Comparison of ENCODE assay signal across 13 mouse cellular contexts in genomic region chr7:119800488-119800887, GRCm38 (mm10). TPM values are rescaled to one million over a fixed set of nuclear protein-coding genes. Genes with fewer than 3 reads are reported as not detected.
DNase-seq lines count a peak whose midpoint lies in the region; ATAC-seq and TF ChIP-seq lines count a peak whose summit lies in the region.
"Had no signal": no experiment of that assay in that cellular context is flagged by ENCODE, and none has a peak within 500 bp of the region (broad histone marks: within the 10 kb centered on the region; RNA-seq: fewer than 3 reads in every experiment).

No protein-coding gene starts in this region.

- no peaks in the 10 kb centered on the region for H3K4me1 ChIP-seq in kidney, embryonic 14.5 days (ENCODE audit: control insufficient read depth, insufficient read depth, low read length)
- no peaks in the 10 kb centered on the region for H3K4me1 ChIP-seq in stomach, postnatal 0 days (replicated peaks; ENCODE audit: control insufficient read depth, insufficient read depth)
- H3K4me1 ChIP-seq: heart, embryonic 15.5 days; hindbrain, embryonic 13.5 days; liver, embryonic 13.5 days had no signal

- no peak overlapping the region for H3K4me3 ChIP-seq in kidney, embryonic 14.5 days (ENCODE audit: low read length)
- no peak overlapping the region for H3K4me3 ChIP-seq in stomach, postnatal 0 days (ENCODE audit: low read depth, low read length)
- H3K4me3 ChIP-seq: heart, embryonic 15.5 days; hindbrain, embryonic 13.5 days; liver, embryonic 13.5 days had no signal

- peak; percentile 4 to 36 for DNase-seq in kidney, postnatal 36 days
- DNase-seq in thymus, postnatal 14 days, result peak; percentile 8
- DNase-seq in thymus, postnatal 10 days (ENCODE audit: low spot score in 2 of 2), result no peak
- peak; percentile 34 for DNase-seq in ES-CJ7 (ENCODE audit: low read depth, low spot score)
- DNase-seq in stomach, postnatal 0 days (ENCODE audit: low spot score), result no peak
- DNase-seq in adrenal gland, adult 18-20 months (ENCODE audit: low spot score in 2 of 2), result no peak
- DNase-seq: gastrocnemius, postnatal 25 days; liver, embryonic 13.5 days; right cerebral cortex, postnatal 14 days had no signal

- no peaks in the 10 kb centered on the region for H3K27me3 ChIP-seq in kidney, embryonic 14.5 days (ENCODE audit: control insufficient read depth, insufficient read depth, low read length)
- H3K27me3 ChIP-seq in stomach, postnatal 0 days (ENCODE audit: control insufficient read depth, insufficient read depth, low read length), result no peaks in the 10 kb centered on the region
- H3K27me3 ChIP-seq: heart, embryonic 15.5 days; hindbrain, embryonic 13.5 days; liver, embryonic 13.5 days had no signal

- no peak overlapping the region for H3K9ac ChIP-seq in kidney, embryonic 14.5 days (ENCODE audit: low read depth, low read length)
- H3K9ac ChIP-seq in stomach, postnatal 0 days (ENCODE audit: low read length), result no peak overlapping the region
- H3K9ac ChIP-seq: heart, embryonic 15.5 days; hindbrain, embryonic 13.5 days; liver, embryonic 13.5 days had no signal

- H3K4me2 ChIP-seq in kidney, embryonic 14.5 days (replicated peaks; ENCODE audit: low read depth, low read length), result no peak overlapping the region
- no peak overlapping the region for H3K4me2 ChIP-seq in stomach, postnatal 0 days (replicated peaks; ENCODE audit: low read depth)
- H3K4me2 ChIP-seq: heart, embryonic 15.5 days; hindbrain, embryonic 13.5 days; liver, embryonic 13.5 days had no signal

- TF ChIP-seq CTCF in stomach, postnatal 0 days (IDR thresholded peaks at IDR 0.05; ENCODE audit: low read depth), result peak; percentile 51

- no peaks in the 10 kb centered on the region for H3K9me3 ChIP-seq in kidney, embryonic 14.5 days (ENCODE audit: control insufficient read depth, low read length)
- H3K9me3 ChIP-seq in stomach, postnatal 0 days (ENCODE audit: control insufficient read depth, low read length), result no peaks in the 10 kb centered on the region
- H3K9me3 ChIP-seq: heart, embryonic 15.5 days; hindbrain, embryonic 13.5 days; liver, embryonic 13.5 days had no signal

- no peak for TF ChIP-seq EP300 in stomach, postnatal 0 days (optimal IDR thresholded peaks at IDR 0.05)

- 91% methylated on average over 3 of the region's 3 CpGs for WGBS in kidney, embryonic 14.5 days
- WGBS in stomach, postnatal 0 days, result 92% methylated on average over 3 of the region's 3 CpGs

- ATAC-seq in kidney, embryonic 14.5 days (ENCODE audit: low FRiP score, low TSS enrichment), result no peak
- no peak for ATAC-seq in stomach, postnatal 0 days (ENCODE audit: low FRiP score, low TSS enrichment)
- ATAC-seq: forebrain, embryonic 14.5 days had no signal

- no peak overlapping the region for H3K27ac ChIP-seq in kidney, embryonic 14.5 days (ENCODE audit: low read depth, low read length)
- H3K27ac ChIP-seq in stomach, postnatal 0 days (replicated peaks), result no peak overlapping the region
- H3K27ac ChIP-seq: heart, embryonic 15.5 days; hindbrain, embryonic 13.5 days; liver, embryonic 13.5 days had no signal

- peaks cover 10% of the 10 kb centered on the region; the same call in 1 of the 2 replicates for H3K36me3 ChIP-seq in kidney, embryonic 14.5 days (ENCODE audit: control insufficient read depth, insufficient read depth, low read length)
- no peaks in the 10 kb centered on the region; the same call in 1 of the 2 replicates for H3K36me3 ChIP-seq in stomach, postnatal 0 days (ENCODE audit: control insufficient read depth, insufficient read depth, low read length)

RNA-seq across cellular contexts. Expression of gene Eri2, which starts 6.6 kb away (rescaled TPM):
- 23.8 and 31.7 TPM in 2 replicates for polyA plus RNA-seq in kidney, embryonic 14.5 days (2014; fragmentation: Nextera tagmentation; extraction: Ambion mirVana)
- polyA plus RNA-seq in stomach, postnatal 0 days (2015; fragmentation: Nextera tagmentation; extraction: Ambion mirVana), result 6.2 and 6.3 TPM in 2 replicates
- 1 to 10 TPM; 5.8 to 6.6 TPM for total RNA-seq in adrenal gland, adult 18-20 months (2021)

RNA-seq across cellular contexts. Expression of gene Rexo5, which starts 6.7 kb away (rescaled TPM):
- 22.9 and 30.6 TPM in 2 replicates for polyA plus RNA-seq in kidney, embryonic 14.5 days (2014; fragmentation: Nextera tagmentation; extraction: Ambion mirVana)
- polyA plus RNA-seq in stomach, postnatal 0 days (2015; fragmentation: Nextera tagmentation; extraction: Ambion mirVana), result 4.4 and 4.8 TPM in 2 replicates
- 1 to 10 TPM; 4.5 to 7.5 TPM for total RNA-seq in adrenal gland, adult 18-20 months (2021)

RNA-seq across cellular contexts. Expression of gene Acsm3, which starts 39.8 kb away (rescaled TPM):
- 0.16 and 0.74 TPM in 2 replicates for polyA plus RNA-seq in kidney, embryonic 14.5 days (2014; fragmentation: Nextera tagmentation; extraction: Ambion mirVana)
- polyA plus RNA-seq in stomach, postnatal 0 days (2015; fragmentation: Nextera tagmentation; extraction: Ambion mirVana), result 9.7 and 10.5 TPM in 2 replicates
- 10 to 100 TPM; 41.2 to 49.2 TPM for total RNA-seq in adrenal gland, adult 18-20 months (2021)
- polyA plus RNA-seq: forebrain, embryonic 14.5 days; hindbrain, embryonic 13.5 days had no signal

Comparison
In these comparisons a context has a peak if more than half of its experiments do, and no peak if none do; other contexts are left out.
1. DNase-seq: peak in kidney, postnatal 36 days (2 of 2), thymus, postnatal 14 days (single experiment) and ES-CJ7 (single experiment); none in thymus, postnatal 10 days (0 of 2), stomach, postnatal 0 days (single experiment) and adrenal gland, adult 18-20 months (0 of 2).